Mouse (Mus musculus) ES-E14 (cell line): ENCODE measurements around the gene Myl6.

Source experiments
- CHD2 ChIP-seq: IDR thresholded peaks from 2 replicates; pipeline ENCODE4 v1.6.1; 2014; ENCODE audit warnings: mild to moderate bottlenecking, low read depth, low read length, inconsistent platforms
- HCFC1 ChIP-seq: IDR thresholded peaks from 2 replicates; pipeline ENCODE4 v1.6.1; 2012; ENCODE audit warnings: low read length, inconsistent platforms, borderline replicate concordance; ENCODE audit not compliant: insufficient read depth
- MAFK ChIP-seq: IDR thresholded peaks from 2 replicates; pipeline ENCODE4 v1.6.1; 2014; ENCODE audit warnings: mild to moderate bottlenecking, low read depth, low read length, inconsistent platforms; ENCODE audit not compliant: insufficient read depth

GRCm38 (mm10) chr10:128489380-128489779, 4.6 kb downstream of the Myl6 start:
- TF ChIP-seq CHD2 (0 out of 2 replicates have a peak, but pooled peaks have one; percentile 18), MAFK (peak; percentile 94), HCFC1 (peak; percentile 81)
